Mouse (Mus musculus) spleen, adult 18-20 months (tissue): ENCODE data around the gene Snapc4.
"Not testable (repeated sequence)": the region's sequence is repeated elsewhere in the genome, so short reads cannot be mapped to it uniquely, and the experiment has no call there.

Experiments
- DNase-seq, 2 experiments: peaks; one replicate each; pipeline ENCODE4 v3.0.0; 2022; ENCODE audit warnings: mixed read lengths in 2 of 2

The Snapc4 gene

DNA sequence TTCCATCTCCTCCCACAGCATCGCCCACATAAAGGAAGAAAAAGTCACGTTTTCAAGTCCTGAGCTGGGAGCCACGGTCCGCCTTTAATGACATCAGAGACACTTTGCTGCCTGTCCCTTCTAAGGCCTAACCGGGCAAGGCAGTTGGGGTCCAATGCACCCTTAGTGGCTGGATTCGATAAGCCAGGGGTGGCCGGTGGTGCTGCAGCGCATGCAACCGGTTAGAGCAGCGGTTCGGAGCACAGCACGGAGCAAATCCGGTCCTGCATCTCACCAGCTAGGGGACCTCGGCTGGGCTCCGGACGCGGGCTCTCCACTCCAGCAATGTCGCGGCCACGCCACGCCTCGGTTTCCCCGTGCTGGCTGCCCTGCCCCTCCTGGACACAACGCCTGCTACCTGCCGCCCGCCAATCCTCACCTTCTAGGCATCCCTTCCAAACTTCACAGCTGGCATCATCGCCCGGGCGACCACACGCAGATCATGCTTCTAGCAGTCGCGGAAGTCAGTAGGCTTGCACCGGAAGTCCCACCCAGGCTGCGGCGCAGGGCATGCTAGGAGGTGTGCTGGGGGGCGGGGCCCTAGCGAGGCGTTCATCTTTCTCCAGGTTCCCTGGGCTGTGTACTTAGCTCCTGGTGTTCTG, at the start of gene Snapc4:
Gene Snapc4 (minus strand): TSS at position 523 of the 641 bp plus-strand sequence.
- peak; percentile 67 to 81 for DNase-seq

DNA sequence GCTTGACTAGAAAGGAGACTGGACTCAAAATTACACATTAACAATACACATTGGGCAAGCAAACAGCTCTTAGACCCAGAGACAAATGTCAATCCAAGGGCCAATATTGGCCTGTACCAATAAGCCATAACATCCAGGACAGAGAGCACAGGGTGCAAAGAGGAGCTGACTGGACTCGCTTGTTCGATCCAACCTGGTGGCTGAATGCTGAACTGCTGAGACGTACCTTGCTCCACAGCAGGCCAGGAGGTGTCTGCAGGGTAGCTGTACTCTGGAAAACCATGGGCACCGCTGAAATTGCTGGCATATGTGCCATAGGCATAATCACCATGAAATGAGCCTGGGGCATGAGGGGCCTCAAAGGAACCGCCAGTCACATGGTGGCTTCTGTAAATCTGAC, 49.4 kb upstream of the Snapc4 start:
- no peak for DNase-seq

DNA sequence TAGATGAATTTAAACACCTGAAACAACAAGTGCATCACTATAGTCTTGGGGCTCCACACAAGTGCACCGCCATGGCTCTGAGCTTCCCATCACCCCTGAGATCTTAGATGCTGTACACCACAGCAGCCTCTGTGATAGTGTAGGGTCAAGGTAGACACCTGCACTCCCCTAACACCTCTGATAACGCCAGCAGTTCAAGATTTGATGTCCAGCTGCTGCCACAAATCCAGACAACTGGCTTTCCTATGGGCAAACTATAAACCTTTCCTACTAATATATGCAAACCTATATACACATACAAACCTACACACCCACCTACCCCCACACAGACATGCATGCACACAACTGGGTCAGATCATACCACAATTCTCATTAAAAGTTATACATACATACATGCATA, 44.1 kb upstream of the Snapc4 start:
- no peak for DNase-seq

DNA sequence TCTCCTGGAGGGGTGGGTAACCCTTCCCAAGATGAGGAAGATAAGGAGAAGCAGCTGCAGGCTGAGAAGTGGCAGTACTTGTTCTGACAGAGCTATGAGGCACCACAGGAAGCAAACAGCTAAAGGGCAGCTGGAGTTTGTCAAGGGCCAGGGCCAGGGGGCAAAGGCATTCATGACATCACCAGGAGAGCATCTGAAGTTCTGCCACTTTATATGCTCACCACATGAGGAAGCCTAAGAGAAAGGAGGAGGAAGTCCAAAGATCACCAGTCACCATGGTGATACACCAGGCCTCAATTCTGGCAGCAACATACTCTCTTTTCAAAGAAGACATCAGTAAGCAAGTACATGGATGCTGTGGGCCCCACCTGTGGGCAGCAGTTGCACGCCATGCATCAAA, 42.6 kb upstream of the Snapc4 start:
- DNase-seq, result no peak

DNA sequence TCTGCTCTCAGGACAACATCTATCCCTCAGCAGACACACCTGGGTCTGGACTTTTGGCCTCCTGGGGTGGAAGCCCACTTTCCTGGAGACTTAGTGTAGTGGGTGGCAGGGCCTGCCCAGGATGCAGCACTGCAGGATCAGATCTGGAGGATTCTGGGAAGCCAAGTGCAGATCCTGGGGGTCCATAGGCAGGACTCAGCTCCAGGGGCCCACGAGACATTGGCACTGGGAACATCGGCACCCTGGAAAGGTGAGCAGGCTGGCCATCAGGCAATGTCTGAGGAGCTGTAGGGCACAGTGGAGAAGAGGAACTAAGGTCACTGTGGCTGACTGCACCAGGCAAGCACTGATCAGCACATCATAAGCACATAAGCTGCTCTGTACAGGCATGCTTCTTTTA, 41.5 kb upstream of the Snapc4 start:
- no peak for DNase-seq

DNA sequence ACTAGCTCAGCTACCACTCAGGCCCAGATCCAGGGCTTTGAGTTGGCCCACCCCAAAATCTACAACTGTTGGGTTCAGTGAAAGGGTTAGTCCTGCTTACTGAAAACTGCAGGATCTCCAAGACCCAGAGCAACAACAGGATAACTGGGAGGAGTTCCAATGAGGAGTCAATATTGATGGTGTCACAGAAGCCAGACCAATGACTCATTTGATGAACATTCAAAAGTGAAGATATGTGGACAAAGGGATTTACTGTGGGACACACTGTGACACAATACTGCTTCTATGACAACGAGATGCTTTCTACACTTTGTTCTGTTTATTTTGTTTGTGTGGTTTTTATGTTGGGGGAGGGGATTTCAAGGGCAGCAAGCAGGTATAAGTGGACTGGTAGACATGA, 37.7 kb upstream of the Snapc4 start:
- DNase-seq, result no peak

DNA sequence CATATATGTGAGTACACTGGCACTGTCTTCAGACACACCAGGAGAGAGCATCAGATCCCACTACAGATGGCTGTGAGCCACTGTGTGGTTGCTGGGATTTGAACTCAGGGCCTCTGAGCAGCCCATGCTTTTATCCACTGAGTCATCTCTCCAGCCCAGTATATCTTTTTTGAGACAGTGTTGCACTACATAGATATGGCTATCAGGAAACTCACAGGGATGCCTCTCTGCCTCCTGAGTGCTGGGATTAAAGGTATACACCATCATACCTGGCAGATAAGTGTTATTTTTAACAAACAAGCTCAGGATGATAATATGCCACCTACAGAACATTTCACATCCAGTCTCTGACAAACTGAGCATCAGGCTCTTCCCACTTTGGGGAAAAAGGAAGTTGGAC, 36.6 kb upstream of the Snapc4 start:
- no peak for DNase-seq

DNA sequence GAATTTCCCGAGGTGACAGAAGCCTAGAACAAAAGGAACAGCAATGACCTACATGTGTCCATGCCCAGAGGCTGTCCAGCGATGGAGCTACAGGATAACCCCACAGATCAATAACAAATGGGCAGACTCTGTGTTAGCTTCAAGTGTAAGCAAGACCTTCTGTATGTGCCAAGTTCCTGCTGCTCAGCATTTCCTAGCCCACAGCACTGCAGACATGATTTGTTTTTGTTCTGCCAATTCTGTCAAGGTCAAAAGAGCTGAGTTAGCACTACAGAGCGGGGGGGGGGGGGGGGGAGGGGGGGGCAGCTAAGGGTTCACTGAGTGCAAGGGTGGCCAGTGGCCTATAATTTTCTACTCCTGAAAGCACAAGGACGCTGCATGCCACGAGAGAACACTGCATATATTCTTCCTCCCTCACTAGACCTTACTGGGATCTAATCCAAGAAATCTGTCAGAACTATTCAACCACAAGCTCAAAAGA, 30.5 kb upstream of the Snapc4 start:
- DNase-seq, result no peak

DNA sequence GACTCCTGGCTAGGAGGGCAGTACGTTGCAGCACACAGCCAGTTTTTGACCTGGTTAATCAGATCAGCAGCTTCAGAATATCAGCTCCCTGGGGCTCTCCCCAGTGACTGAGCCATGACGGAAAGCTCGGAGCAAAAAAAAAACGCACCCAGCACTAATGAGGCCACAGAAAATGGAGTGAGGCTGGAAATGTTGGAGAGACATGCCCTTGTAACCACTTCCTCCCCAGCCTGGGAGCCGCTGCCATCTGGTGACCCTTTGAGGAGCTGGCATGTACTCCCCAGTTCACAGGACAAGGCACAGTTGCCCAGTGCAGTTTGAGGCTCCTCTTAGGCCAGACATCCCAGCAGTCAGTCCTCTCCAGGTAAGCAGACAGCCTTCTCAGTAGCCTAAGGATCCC, 29.6 kb upstream of the Snapc4 start:
- DNase-seq, result no peak

DNA sequence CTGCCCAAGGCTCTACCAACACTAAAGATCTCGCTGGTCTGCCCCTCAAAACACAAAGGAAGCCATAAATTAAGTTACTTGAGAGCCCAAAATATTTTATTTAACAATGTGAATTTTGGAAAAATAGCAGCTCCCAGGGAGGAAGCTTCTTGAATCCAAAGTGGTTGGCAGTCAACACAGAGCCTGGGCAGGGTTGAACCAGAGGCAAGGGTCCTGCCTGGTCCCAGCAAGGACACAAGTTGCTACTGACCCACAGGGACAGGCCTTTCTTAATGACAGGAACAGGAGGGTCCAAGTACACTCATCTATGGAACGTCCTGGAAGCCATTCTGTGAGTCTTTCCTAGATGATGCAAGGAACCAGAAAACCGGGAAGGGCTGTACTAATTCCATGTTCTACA, 28.9 kb upstream of the Snapc4 start:
- DNase-seq, result no peak

DNA sequence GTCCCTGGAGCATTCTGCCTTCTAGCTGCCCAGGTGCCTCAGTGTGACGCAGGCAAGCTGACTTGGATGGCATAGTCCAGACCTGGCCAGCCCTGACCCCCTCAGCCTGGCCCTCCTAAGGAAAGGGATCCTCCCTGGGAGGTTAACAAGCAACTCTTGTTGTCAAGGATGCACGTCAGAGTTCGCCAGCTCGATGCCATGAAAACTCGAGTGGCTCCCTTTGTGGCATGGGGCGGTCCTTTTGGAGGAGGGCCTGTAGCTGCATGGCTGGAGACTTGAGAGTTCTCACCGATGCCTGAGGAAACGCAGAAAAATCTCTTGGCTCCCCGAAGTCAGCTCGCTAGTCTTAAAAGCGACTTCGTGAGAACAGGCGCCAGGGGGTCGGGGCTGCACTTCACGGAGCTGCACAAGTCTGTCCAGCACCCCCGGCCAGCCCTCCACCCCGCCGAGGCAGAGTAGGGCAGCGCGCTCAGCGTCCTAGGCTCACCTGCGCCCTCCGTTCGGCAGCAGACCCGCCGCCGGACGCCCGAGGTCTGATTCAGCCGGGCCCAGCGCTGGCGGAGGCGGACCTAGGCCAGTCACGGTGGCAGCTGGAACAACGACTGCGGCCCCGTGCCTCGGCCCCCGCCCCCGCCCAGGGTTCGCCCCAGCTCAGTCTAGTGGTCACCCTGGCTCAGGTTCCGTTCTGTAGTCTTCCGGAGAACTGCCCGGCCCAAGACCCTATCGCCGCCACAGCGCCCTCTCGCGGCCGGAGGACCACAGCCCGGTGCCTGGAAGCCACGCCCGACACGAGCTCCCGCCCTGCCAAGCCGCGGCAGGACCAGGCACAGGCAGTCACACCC, 28.3 kb upstream of the Snapc4 start, which contains the start of gene Inpp5e:
Gene Inpp5e (minus strand): TSS at position 689 of the 842 bp plus-strand sequence.
- peak; percentile 91 to 99 for DNase-seq

DNA sequence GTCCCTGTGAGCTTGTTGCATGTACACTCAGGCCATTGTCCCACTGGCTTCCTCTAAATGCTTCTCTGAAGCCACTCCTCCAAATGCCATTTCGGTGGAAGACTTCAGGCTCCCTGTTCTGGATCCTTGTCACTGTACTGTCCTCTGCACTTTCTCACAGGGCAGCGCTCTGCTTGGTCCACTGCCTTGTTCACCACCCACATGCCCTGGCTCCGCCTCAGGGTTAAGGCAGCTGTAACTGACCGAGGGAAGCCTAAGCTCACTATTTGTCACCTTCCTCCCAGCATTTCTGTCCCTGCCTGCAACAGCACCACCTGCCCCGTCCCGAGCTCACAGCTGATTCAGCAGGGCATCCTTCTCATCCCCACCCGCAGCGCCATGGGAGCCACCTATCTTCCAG, 22.9 kb upstream of the Snapc4 start:
- no peak for DNase-seq

DNA sequence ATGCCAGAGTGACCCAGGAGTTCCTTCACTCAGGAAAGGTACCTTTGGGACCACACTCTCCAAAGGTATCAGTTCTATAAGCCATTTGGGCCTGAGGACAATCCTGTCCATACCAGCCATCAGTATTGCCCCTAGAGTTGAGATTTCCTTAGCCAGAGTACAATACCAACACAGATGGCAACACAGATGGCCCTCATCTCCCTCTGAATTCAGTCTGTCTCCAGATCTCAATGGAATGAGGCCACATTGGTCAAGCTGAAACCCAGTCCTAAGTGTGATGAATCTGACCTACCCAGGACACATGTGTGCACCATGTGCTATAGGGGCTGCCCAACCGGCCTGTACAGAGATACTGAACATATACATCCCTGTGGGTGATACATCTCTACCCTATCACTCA, 21.8 kb upstream of the Snapc4 start:
- no peak for DNase-seq

DNA sequence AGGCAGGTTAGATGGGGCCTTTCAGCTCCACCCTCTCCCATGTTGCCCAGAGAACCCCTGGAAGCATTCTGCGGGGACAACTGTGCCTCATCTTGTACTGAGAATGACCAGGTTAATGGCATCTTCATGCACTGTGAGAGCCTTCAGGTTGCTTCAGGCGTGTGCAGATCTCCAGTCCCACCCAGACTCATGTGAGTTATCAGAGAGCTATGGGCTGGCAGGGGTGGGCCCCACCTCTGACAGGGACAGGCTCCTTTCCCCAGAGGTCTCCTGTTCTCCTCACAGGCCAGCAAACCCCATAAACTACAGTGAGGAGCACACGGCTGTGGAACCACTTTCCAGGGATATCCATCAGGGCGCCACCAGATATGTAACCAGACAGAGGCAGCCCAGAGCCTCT, 20.6 kb upstream of the Snapc4 start:
- no peak for DNase-seq

DNA sequence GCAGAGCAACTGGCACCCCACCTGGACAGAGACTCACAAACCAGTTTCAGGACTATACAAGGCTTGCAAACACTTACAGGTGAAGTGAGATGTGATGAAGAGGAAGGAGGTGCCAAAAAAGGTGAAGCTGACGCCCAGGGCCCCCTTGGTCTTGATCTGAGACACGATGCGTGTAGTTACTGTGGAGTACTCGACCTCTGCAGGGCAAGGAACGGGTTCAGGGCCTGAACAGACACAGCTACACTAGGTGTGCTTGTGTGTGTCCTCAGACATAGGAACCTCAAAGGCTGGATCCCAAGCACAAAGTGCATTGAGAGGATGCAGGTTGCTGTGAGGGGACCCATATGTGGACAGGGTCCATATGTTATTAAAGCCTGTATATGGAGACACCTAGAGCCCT, 19.8 kb upstream of the Snapc4 start:
- DNase-seq, result no peak

DNA sequence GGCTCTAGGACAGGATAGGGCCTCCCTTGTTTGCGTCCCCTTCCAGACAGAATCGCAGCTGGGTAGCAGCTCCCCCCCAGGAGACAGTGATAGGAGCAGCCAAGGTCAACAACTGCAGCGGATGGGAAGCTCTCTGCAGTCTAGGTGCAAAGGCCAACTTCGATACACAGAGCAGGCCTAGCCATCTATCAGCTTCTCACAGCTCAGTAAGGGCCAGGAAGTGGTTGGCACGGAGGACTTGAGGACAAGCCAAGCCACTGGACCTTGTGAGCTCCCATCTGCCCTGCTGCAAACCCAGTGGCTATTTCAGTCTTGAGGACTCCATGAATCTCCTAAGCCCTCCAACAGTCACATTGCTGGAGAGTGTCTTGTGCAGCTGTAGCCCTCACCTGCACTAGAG, 19.2 kb upstream of the Snapc4 start:
- no peak for DNase-seq

DNA sequence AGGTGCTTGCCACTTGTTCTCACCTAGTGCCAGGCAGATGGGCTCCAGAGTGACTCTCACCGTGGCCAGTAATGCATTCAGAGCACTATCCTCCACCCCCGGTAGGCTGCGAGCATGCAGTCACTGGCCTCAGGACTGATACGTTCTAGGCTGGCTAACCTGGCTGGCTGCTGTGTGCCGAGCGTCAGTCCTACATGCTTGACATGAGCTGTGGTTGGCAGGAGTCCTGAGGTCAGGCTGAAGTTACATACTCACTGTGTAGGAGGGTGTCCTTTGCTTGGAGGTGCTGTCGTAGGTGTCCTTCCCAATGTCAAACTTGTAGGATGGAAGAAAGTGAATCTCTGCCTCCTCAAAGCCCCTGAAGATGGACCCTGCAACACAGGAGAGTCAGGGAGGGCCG, 18.5 kb upstream of the Snapc4 start:
- DNase-seq, result no peak

DNA sequence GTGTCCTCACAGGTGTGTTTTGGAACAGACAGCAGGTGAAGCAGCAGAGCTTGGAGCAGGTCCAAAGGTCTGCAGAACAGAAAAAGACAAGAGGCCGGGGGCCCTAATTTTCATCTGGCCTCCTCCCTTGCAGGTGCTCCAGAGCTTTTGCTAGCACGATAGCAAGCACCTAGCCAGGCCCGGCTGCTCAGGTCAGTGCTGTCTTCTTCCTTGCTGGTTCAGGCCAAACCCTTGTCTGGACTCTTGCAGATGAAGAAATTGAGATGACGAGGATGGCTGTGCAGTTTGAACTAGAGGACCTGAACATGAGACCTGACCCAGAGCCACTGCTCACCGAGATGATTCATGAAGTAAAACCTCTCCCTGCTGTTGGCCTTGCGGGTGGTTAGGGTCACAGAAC, 11.2 kb upstream of the Snapc4 start:
- no peak for DNase-seq

DNA sequence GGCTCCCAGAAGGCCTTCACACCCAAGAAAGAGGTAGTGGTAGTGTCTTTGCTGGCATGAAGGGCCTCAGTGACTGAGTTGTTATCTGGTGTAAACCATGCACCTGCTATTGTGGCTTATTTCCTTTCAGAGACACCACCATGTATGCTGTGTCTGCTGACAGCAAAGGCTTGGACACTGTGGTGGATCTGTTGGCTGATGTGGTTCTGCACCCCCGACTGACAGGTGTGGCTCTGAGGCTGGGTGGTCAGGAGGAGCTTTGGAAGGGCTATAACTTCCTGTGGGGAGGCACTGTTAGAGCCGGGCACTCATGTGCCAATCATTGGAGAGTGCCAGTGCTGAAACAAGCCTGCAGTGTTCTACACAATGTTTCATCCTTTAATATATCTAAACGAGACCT, 10.5 kb upstream of the Snapc4 start:
- no peak for DNase-seq

DNA sequence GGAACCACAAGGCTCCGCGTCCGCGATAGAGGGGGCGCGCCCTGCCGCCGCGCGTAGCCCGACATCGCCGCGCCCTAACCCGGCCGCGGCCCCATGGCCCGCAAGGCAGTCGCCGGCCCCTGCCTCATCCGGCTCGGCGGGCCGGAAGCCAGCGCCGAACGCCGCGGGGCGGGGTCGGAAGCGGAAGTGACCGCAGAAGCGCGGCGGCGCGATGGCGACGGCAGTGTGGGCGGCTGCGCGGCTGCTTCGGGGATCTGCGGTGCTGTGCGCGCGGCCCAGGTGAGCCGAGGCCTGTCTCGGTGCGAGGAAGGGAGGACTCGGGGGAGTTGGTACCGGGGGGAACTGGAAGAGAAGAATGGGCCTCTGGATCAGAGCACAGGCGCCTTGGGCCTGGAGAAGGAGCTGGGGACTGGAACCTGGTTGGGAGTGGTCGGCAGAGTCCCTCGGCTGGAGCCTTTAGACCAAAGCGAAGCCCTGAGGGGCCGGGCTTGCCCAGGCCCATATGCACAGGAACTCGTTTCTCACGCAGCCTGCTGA, 8.8 kb upstream of the Snapc4 start, which contains the start of the genes Entr1 and Pmpca:
Gene Entr1 (minus strand): TSS at position 163 of the 537 bp plus-strand sequence.
Gene Pmpca (plus strand): TSS at position 186 of the 537 bp plus-strand sequence.
- peak; percentile 71 to 82 for DNase-seq

DNA sequence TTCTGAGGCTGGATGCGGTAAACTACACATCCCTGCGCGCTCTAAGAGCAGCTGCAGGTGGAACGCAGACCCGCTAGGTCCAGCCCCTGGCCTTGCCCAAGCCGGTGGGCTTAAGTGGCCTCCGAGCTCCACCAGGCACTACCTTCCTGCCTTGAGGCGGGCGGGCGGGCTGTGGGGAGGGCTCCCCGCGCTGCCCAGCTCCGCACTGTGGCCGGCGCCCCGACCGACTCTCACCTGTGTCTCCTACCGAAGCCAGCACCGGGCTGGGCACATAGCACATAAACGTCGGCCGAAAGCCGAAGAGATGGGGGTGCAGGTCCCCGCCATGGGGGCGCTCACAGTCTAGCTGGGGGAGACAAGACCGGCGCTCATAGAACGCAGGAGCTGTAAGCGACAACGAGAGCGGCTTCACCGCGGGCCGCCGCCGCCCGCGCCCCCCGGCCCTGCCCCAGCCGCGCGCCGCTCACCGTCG, 8.3 kb upstream of the Snapc4 start:
- DNase-seq, result peak in 1 of 2 experiments; percentile 16

DNA sequence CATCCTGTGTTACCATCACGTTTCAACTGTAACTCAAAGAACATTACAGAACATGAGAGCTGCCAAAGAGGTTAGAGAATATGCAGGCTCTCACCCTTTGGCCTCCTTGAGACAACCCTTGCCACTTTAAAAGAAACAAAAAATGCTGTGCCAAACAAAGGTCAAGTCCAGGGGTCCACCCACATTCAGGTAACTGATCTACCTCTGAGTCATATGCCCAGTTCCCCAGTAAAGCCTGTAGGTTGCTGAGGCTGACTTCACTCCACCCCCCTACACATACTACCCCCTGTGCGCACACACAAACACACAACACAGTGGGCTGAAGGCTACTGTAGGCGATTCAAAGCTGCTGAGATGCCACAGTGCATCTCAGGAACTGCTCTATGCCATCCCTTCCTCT, 7.3 kb upstream of the Snapc4 start:
- no peak for DNase-seq

DNA sequence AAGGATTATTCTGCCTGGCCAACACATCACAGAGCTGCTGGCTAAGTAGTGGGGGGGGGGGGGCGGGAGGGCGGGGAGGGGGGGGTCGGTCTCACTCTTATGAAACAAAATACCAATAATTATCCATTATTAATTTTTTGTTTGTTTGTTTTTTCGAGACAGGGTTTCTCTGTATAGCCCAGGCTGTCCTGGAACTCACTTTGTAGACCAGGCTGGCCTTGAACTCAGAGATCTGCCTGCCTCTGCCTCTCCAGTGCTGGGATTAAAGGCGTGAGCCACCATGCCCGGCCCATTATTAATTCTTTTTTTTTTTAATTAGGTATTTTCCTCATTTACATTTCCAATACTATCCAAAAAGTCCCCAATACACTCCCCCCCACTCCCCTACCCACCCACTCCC, 418 bp upstream of the Snapc4 start:
- not testable (repeated sequence) for DNase-seq

DNA sequence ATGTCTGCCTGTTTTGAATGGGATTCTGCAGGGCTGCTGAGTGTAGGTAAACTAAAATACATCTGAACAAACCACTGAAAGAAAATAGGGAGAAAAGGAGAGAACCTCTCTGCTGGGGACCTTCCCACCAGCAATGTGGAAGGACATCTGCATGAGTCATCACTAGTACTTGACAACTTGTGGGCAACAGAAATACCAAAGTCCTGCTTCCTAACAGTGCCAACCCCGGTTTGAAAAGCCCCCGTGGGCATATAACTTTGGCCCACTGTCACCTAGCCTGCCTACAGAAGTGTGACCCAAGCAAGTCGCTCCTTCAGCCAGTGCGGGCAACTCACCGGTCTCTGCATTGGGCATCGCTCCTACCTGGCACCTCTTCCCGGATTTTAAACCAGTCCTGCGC, 8.1 kb downstream of the Snapc4 start:
- no peak for DNase-seq
